Mouse (Mus musculus) lung, adult 2 months (tissue): ENCODE measurements around the gene Noxo1.

ENCODE experiments used
- CTCF ChIP-seq: fragments of 200-500 bp; IDR thresholded peaks from 2 replicates; pipeline ENCODE4 v1.5.1; 2011; ENCODE audit warnings: mild to moderate bottlenecking, low read length, control low read depth; ENCODE audit not compliant: insufficient read depth
- POLR2A ChIP-seq: fragments of 200-500 bp; IDR thresholded peaks from 2 replicates; pipeline ENCODE4 v1.6.1; 2011; ENCODE audit warnings: low read depth, mild to moderate bottlenecking, control low read depth, low read length, borderline replicate concordance; ENCODE audit errors: extremely low read depth

DNA sequence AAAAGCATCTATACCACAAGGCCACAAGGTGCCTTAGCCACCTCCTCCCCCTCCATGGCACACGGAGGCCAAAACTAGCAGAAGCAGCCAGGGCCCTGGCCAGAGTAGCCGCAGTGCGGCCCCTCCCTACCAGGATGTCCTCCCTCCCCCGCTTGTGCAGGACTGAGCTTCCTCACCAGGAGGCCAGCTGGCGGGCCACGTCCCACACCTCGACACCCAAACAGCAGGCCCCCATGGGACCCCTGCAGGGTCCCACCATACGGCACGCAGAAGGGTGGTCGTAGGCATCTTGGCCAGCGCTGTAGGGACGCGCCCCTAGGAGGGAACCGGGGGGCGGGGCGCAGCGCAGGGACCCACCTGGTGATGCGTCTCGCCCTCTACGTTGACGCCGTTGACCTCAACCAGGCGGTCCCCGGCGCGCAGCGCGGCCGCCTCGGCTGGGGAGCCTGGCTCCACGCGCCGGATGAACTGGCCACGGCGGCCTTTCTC, 46.4 kb upstream of the Noxo1 start:
- 0 out of 2 replicates have a peak, but pooled peaks have one; percentile 19 for TF ChIP-seq POLR2A
- TF ChIP-seq CTCF: no peak
